Comparison of ENCODE assay signal across 23 mouse cellular contexts in the genomic region with DNA sequence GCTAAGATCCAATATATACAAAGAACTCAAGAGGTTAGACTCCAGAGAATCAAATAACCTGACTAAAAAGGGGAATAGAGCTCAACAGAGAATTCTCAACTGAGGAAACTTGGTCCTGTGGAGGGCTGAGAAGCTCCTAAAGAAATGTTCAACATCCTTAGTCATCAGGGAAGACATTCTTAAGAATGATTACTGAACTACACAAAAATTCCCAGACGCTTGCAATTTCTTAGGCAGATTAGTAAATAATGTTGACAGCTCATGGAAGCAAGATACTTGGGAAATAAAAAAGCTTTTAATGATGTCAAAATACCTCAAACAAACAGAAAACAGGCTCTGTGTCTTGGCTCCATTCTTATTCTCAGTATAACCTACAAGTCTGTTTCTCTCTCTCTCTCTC.
"Had no signal": no experiment of that assay in that cellular context is flagged by ENCODE, and none has a peak within 500 bp of the region (broad histone marks: within the 10 kb centered on the region; RNA-seq: fewer than 3 reads in every experiment).

No protein-coding gene starts in this region.

- H3K4me2 ChIP-seq: heart, embryonic 12.5 days; hindbrain, embryonic 13.5 days; hindbrain, embryonic 15.5 days; limb, embryonic 13.5 days; limb, embryonic 15.5 days; liver, embryonic 12.5 days had no signal

- H3K36me3 ChIP-seq: heart, embryonic 10.5 days; heart, embryonic 12.5 days; hindbrain, embryonic 10.5 days; hindbrain, embryonic 13.5 days; hindbrain, embryonic 15.5 days; limb, embryonic 13.5 days; limb, embryonic 15.5 days; liver, embryonic 12.5 days had no signal

- H3K9me3 ChIP-seq: heart, embryonic 10.5 days; heart, embryonic 12.5 days; hindbrain, embryonic 10.5 days; hindbrain, embryonic 13.5 days; hindbrain, embryonic 15.5 days; limb, embryonic 13.5 days; limb, embryonic 15.5 days; liver, embryonic 12.5 days had no signal

- H3K4me3 ChIP-seq: gastrocnemius, adult 2 months; heart, embryonic 10.5 days; heart, embryonic 12.5 days; hindbrain, embryonic 10.5 days; hindbrain, embryonic 13.5 days; hindbrain, embryonic 15.5 days; limb, embryonic 13.5 days; limb, embryonic 15.5 days; liver, embryonic 12.5 days had no signal

- ATAC-seq: hindbrain, postnatal 0 days; liver, embryonic 12.5 days had no signal

- DNase-seq: gastrocnemius, adult 2 months; gastrocnemius, postnatal 10 days; gastrocnemius, postnatal 25 days; heart, adult 18-20 months; heart, postnatal 10 days; heart, postnatal 4 days; kidney, adult 18-20 months; kidney, adult 8-10 months; kidney, postnatal 14 days; kidney, postnatal 36 days; layer of hippocampus, adult 9-11 months; layer of hippocampus, postnatal 36 days; left cerebral cortex, postnatal 4 days had no signal

- H3K27ac ChIP-seq: gastrocnemius, adult 2 months; heart, embryonic 10.5 days; hindbrain, embryonic 10.5 days; hindbrain, embryonic 13.5 days; hindbrain, embryonic 15.5 days; hindbrain, postnatal 0 days; limb, embryonic 13.5 days; limb, embryonic 15.5 days; liver, embryonic 12.5 days; liver, embryonic 14.5 days had no signal

- H3K27me3 ChIP-seq: heart, embryonic 12.5 days; hindbrain, embryonic 13.5 days; hindbrain, embryonic 15.5 days; limb, embryonic 13.5 days; limb, embryonic 15.5 days; liver, embryonic 12.5 days had no signal

- H3K4me1 ChIP-seq: heart, embryonic 10.5 days; heart, embryonic 12.5 days; hindbrain, embryonic 13.5 days; hindbrain, embryonic 15.5 days; limb, embryonic 13.5 days; limb, embryonic 15.5 days; liver, embryonic 12.5 days had no signal

- H3K9ac ChIP-seq: heart, embryonic 12.5 days; hindbrain, embryonic 13.5 days; hindbrain, embryonic 15.5 days; limb, embryonic 13.5 days; limb, embryonic 15.5 days; liver, embryonic 12.5 days; liver, embryonic 14.5 days had no signal
